Mouse (Mus musculus) thymus, postnatal 4 days (tissue): Measurements from ENCODE around the gene Rarb.

Source experiments
- DNase-seq: peaks from one replicate; pipeline ENCODE4 v3.0.0; 2021

The Rarb gene

DNA sequence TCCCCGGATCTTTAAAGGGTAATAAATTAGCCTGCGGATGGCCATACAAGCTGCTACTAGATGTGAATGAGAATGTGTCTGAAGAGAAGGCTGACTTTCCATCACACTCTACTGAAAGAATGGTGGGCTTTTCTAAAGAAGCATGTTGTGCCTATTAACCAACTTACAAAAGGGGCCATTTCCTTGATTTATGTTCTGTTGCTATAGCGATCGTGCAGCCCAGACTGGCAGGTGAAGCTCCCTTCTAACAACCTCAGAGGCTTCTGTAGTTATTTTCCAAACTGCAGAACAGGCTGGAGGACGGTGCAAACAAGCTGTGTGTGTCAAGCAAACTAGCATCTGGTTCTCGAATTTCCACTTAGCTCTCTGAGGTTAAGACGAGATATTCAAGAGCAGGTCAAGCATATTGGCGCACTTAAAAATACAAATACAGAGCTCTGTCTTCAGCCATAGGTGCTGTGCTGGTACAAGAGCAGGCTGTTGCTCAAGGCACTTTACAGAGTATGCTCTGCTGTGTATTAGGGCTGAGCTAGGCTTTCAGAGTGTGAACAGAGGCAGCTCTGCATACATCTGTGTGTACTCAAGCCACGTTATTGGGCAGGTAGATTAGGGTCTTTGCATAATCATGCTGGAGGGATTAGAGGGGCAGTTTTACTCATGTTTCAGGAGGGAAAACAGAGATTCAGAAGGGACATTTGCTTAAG is 85.2 kb downstream of the Rarb start:
- no peak for DNase-seq

DNA sequence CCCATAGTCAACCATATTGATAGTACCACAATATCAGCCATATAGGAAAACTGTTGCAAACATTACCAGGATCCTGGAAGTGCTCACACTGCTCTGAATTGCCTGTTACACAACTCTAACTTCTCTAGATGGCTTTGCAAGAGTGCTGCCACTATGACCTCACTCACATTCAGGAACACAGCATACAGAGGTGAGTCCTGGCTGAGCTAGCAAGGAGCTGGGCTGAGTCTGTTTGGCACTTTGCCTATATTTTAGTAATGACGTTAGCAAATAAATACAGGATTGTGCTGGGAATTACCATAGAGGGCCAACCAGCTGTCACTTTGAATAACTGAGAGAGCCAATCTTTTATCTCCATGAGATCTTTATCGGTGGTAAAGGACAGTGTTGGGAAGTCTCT is 86.9 kb downstream of the Rarb start:
- no peak for DNase-seq

DNA sequence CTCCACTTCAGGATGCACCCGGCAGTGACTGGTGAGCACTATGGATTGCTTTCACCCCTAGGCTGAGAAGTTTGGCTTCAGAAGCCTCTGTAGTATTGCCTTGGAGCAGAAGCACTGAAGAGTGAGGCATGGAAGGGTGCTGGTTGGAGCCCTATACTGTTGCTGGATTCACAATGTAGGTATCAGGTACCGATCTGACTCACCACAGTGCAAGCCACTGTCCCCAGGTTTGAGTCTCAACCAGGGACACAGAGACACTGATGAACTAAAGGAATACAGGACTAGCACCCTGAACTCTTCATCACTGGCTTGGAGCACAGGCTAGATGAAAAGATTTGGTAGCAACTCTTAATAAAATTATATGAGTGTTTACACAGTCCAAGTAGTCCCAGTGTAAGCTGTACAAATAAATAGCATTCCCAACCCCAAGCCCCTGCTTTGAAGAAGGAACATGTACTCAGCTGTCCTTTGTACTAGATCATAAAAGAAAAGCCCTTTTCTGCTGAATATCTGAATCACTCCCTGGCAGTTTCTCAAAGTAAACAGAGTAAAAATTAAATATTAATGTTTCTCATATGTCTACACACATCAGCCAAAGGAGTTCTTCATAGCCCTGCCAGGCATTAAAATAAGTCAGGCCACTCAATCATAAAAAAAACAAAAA is 90.6 kb downstream of the Rarb start:
- no peak for DNase-seq

DNA sequence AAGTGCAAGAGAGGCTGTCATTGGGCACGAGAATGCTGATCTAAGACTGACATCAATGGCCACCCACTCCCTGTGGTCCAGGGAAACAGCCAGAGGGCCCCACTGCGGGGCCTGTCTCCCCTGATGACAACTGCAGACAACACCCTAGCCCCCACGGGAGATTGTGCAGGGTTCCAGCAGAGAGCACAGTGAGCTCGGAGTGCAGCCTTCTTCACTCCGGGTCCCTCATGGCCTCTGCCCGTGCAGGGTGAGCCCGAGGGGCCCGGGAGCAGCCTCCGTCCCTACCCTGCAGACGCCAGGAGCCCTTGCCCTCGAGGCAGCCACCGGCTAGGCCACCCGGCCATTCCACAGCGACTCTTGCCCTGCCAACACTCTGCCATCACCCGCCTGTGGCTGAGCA is 95.0 kb downstream of the Rarb start:
- no peak for DNase-seq

DNA sequence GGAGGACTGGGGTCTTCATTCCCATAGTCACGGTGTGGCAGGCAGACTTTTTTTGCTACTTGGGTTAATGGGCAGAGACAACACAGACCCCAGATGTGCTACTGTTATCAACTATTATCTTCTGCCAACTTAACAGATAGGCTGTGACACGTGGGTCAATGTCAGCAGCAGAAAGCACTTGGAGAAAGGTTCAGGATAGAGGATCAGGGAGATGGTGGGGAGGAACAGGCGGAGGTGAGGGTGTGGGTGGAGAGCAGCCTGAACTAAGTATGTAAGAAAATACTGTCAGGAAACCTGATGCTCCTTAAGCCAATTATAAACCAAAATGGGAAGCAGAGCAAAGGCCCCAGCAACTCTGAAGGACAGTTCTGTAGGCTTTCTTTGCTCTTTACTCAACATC is 101.1 kb downstream of the Rarb start:
- no peak for DNase-seq

DNA sequence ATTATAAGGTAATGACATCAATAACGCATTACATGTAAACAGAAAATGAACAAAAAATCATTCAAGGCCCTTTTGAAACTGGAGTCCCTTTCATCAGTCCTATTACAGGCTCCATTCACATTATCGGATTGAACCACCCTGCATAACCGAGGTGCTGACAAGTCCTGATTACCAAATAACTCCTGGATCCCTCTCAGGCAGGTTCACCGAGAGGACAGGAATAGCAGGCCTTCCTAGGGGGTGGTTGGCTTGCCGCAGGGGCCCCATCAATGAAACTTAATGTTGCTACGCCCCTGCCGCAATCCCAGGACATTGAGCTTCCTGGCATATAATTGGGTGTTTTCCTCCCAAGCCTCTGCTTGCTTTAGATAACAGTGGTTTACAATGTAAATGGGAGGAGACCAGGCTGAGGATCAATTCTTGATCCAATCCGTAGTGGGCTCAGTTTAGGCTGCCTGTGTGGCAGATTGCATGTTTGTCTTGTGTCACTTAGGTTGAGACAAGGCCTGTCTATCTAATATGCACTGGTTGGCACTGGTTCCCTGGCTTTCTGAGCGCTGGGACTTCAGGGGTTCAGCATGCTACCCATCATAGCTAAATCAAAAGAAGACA is 104.5 kb downstream of the Rarb start:
- no peak for DNase-seq

DNA sequence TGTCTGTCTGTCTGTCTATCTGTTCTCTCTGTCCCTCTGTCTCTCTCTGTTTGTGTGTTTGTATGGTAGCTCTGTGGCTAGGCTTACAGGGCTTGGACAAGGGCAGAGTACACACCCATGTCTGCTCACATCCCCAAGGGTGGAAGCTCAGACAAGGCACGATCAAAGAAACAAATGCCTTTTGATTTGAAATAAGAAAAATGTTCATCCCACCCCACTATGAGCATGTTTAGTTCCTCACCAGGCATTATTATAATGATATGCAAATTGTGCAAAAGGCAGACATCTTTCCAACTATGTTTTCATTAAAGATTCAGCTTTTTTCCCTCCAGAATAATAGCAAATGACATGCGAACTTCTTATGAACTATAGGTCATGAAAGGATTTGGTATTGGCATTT is 105.2 kb downstream of the Rarb start:
- no peak for DNase-seq

DNA sequence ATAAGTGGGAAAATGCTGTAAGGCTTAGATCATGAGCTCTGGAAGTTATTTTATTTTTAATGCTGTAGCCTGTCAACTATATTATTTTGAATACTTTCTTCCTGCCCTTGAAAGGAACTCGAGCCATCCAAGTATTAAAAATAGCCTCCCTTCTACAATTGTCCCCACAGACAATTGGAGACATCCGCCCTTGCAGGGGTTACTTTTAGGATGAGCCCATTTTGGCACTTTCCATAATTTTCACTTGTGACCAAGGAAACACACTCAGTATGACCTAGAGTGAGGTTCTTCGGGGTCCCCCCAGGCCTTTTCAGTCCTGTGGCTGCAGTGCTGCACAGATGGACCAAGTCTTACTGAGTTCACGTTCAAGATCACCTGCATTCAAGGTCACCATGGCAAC is 119.7 kb downstream of the Rarb start:
- DNase-seq = no peak

DNA sequence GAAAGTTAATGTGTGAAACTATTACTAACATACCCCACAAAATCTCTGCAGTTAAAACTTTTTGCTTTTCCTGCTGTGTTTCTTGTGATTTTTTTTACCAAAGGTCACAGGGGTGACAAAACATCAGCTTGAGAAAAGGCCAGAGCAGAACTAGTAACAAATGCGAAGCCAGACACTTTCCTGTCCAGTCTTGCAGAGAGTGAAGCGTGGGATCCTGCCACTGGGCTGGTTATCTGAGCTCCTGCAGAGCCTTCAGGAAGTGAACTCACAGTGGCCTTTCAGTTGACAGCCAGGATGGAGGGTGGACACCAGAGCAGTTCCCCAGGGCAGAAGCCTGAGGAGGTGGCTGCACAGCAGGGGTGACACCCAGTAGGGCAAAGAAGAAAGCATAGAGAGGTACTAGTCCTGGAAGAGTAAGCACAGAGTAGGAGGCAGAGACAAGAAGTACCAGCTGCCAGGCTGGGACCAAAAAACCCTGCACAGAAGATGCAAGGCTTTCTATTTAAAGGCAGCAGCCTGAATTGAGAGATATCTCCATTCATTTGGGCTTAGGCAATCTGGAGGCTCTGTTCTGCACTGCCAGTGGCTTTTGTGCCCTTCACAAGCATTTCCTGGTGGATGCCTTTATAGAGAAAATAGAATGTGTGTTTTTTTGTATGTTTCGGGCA is 123.4 kb downstream of the Rarb start:
- no peak for DNase-seq

DNA sequence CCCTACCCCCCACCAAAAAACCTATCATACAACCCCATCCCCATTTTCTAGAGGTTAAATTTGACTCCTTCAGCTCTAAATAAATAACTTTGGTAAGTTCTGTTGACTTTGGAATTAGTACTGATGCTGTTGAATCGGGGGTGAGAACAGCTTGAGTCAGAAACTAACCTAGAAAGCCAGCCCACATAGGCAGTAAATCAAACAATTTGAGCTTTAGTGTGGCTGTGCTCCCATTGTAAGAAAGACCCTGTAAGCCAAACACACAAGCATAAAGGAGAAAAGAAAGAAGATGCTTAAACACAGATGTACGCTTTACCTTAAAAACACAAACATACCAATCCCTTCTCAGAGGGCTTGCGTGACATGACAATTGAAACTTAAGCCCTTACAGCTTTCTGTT is 140.6 kb downstream of the Rarb start:
- no peak for DNase-seq

DNA sequence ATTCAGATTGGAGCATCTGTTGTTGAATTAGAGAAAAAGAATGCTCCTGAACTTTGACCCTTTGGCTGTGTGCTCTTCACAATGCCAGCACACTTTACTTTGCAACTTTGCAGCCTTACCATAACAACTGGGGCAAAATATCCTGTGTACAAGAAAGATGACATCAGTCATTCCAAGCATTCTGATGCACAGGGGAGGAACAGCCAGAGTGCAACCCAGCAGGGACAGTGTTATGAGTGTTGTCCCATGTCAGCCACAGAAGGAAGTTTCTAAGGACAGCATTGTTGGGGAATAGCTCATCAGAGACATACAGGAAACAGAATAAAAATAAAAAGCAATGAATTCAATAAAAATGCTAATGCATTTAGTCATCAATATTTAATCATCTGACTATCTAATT is 141.9 kb downstream of the Rarb start:
- DNase-seq = no peak

DNA sequence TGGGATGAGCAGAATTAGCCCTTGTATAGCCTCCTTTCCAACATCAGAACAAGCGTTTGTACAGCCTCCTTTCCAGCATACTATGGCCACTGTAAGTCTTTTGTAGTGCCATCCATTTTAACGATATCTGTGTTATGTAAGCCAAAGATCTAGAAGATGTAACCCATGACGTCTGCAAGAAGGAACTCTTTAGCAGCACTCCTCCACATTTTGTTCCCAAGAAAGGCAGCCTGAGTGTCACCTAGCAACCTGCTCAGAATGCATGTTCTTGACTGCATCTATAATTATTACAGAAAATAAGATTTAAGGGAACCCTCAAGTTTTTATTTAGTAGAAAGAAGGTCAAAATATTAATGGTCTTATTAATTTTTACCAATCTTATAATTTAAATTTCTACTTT is 148.4 kb downstream of the Rarb start:
- no peak for DNase-seq

DNA sequence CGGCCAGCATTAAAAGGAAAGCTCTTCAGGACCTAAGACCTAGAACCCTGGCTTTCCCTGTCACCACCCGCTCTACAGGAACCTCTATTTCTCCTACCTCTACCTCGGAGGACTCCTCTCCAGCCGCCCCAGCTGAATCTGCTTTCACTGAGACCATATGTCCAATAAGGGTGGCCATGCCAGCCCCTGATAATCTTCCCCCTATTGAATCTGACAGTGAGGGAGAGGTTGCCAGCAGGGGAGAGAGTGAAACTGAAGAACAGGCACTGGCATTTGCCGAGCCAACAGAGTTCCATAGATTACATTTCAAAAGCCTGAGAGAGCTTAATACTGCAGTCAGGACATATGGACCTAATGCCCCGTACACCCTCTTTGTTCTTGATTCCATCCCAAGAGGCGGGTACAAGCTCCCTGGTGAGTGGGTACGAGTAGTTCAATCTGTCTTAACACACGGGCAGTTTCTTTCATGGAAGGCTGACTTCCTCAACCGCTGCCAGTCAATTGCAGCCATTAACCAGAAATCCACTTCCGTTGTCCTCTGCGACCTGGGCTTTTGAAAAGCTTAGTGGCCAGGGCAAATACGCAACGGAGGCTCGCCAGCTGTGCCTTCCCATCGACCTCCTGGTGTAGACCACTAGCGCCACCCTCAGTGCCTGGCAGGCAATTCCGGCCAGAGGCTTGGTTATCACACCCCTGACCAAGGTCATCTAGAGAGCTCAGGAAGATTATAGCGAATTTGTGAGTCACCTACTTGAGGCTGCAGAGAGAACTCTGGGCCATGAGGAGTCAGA is 179.6 kb downstream of the Rarb start:
- DNase-seq = no peak

DNA sequence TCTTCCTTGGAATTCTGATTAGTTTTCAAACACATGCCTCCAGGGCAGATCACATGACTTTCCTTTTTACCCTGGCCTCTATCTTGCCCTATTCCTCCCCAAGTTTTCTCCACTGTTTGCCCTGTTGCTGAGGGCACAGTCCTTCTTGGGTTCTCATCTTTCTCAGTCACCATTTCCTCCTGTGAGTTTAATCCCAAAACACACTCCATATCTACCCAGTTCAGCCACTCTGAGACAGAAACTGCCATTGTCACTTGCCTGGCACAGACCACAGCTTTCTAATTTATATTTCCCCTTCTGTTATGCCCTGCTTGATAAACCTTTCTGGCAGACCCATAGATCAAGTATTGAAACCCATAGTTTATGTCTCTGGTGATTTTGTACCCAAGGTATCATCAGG is 205.0 kb downstream of the Rarb start:
- DNase-seq = no peak

DNA sequence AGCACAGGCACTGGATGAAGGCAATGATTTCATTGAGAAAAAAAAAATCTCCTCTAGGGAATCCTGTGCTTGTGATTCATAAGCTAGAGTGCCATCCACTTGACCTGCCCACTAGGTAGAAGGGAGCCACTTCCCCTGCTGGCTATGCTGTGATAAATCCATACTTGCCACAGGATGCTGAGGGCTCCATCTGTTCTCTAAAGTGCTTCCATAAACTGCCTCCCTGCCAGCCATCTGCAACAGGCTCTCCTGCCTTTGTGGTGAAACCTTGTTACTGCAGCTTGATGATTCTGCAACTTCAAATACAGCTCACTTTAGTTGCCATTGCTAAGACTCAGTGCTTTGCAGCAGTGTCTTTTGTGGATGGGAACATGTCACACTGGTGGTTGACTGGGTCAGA is 213.5 kb downstream of the Rarb start:
- DNase-seq = no peak

DNA sequence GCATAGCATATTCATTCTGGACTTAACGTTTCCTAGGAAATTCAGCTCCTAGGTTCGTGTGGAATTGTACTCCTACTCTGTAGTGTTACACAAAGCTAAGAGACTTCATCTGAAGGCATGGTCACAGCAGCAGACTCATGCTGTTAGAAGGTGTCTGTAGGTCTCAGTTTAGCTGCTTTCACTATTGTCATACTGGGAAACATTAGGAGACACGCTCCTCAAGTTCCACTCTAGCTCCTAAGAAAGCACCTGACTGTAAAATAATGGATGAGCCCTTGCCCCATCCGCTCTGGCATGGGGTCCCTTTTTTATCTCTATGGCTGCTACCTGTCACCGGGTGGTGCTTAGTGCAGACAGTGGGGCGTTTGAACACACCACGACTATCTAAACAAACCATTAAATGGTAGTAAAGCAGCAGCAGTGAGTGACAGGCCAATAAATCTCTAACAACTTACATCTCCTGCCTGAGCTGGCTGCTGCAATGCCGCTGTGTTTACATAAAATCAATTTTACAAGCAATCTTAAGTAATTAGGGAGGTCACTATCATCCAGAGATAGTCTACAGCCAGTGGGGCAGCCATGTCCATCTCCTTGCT is 214.4 kb downstream of the Rarb start:
- DNase-seq = no peak

DNA sequence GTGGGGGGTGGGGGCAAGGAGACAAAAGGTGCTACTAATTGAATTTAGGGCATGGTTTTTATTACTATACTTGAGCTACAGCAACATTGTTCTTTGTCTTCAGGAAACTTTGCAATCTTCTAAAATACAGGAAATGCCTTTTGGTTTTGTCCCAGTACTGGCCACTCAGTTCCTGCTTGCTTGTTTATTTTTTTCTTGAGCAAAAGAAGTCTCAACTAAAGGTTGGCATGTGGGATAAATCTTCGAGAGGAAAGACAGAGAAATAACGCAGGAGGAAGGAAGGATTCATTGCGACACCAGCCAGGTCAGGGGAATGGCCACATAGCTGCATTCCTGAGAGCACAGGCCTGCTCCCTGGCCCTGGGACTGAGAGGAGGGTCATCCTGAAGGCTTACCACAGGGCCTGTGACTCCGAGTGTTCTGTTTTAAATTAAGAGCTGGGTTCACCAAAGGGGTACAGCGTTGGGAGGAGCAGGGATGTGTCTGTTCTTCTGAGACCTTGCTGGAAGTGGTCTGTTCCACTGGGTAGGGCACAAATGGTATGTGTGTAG is 215.8 kb downstream of the Rarb start:
- no peak for DNase-seq

DNA sequence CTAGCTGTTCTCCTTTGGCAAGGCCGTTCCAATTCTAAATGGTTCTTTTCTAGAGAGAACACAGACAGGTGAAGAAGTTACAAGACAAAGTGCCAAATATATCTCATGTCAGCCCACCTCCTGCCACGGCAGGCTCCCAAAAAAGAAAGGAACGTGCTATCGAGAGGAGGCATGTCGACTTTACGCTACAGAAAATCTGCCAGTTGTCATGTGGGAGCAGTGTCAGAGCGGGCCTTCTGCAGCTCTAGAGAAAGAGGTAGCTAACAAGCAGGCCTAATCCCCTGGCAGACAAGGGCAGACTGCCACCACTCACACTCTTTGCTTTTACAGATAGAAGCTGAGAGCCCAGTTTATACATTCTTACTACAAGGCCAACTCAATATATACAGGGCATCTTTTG is 219.7 kb downstream of the Rarb start:
- no peak for DNase-seq

DNA sequence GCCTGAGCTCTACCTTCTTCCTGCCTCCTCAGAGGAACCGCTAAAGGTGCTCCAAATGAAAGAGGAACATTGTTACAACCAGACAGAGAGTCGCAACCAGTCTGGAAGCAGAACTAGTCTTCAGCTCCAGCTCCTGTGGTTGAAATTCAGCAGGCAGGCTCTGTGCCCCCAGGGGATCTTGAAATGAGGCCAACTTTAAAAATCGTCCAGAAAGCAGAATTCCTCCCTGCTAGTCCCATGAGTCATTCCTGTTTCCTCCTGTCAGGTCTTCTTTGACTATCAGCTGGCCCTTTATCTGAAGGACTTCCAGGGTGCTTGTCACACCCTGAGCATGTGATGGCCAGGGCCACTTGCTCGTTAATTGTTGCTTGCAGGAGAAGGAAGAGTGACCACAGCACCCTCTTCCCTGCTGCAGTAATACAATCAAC is 220.9 kb downstream of the Rarb start:
- DNase-seq = no peak

DNA sequence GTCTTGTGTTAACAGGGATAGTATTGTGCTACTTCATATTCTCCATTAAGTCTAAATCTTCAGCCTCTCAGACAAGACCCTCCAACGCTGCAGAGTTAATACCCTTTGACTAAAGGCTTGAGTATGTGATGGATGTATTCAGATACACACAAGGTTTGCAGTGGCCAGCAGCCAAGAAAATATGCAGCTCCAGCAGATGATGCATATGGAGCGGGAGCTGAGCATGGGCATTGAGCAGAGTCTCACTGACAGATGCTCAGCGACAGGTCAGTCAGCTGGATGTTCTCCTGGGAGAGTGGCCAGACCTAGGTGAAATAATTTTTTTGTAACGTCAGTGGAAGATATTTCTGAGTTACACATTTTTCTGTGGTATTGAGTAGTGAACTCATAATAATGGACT is 229.8 kb downstream of the Rarb start:
- no peak for DNase-seq

DNA sequence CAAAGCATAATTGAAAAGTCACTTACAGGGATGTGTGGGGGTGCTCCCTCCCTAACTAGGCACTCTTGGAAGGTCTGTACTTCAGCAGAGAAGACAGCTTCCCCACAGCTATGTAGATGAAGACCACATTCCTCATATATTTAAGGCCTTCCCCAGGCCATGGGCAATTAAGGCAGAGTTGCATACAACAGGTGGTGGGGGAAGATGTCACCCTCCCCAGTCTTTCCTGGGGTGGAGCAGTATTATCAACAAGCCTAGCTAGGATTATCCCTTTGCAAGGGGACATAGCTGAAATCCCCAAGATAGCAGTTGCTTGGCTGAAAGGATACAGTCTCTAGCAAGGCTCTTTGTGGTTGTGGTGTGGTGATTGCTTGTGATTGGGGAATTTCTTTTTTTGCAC is 240.9 kb downstream of the Rarb start:
- DNase-seq = no peak

DNA sequence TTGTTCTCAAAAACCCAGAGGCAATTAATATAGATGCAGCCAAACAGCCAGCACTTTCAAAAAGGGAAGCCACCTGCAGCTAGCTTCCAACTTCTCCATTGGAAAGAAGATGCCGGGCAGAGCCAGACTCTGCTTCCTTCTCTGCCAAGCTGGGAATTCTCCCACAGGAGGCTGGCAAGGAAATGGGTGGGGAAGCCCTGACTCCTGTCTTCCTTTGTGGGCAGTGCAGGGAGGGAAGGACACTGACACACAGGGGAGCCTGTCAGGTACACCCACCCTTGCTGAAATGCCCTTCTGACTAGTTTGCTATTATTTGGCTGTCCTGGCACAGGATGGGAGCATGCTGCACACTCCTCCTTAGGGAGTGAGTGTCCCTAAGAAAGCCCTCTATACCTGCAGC is 241.9 kb downstream of the Rarb start:
- DNase-seq = no peak
